Mouse (Mus musculus): Measurements from ENCODE around the gene Slc35e1. TPM values are rescaled to one million over a fixed set of nuclear protein-coding genes. Genes with fewer than 3 reads are reported as not detected.

Gene Slc35e1
- polyA plus RNA-seq, 1 experiment from 2014 or later, result 17.8 TPM

DNA sequence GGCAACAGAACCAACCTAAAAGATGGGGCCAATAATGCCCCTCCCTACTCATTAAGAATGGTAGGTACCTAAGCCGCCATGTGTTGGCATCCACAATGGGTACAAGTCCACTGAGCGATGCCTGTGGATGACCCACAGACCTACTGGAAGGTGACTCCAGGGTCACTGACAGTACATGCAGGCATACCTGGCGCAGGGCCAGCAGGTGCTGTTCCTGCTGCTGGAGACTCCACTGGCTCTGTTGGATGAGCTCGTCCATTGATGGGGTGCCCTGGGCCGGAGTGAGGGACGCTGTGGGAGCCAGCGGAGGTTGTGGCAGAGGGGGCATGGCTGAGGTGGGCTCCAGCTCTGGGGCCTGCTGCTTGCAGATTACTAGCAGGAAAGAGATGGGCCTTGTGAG lies 21.7 kb downstream of the Slc35e1 start:
- H3K4me1 ChIP-seq (replicated peaks), result peaks cover 15% of the 10 kb centered on the region
- H3K36me3 ChIP-seq, result peaks cover 57% of the 10 kb centered on the region
- no peak overlapping the region for H3K4me2 ChIP-seq
- ATAC-seq (ENCODE audit: low FRiP score, low read depth), result no peak
- WGBS, result 96% methylated on average over 7 of the region's 7 CpGs
- H3K4me3 ChIP-seq, result no peak overlapping the region
- no peak overlapping the region for H3K9ac ChIP-seq
- no peaks in the 10 kb centered on the region for H3K27me3 ChIP-seq
- H3K27ac ChIP-seq (replicated peaks), result no peak overlapping the region
- no peaks in the 10 kb centered on the region for H3K9me3 ChIP-seq

DNA sequence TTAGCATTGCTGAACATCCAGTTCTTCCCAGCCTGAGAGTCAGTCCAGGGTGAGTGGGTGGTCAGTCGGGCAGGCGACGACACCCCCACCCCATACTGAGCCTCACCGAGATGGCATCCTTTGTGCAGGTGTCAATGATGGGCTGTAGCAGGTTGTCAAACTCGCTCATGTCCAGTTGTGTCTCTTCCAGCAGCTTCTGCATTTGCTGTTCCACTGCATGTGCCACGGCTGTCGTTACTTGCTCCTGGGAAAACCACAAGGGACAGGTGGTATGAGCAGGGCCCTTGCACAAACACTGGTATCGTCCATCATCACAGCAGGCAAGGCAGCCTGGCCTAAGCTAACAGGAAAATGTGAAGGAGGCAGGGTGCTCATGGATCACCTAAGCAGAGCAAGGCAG lies 22.4 kb downstream of the Slc35e1 start:
- H3K9me3 ChIP-seq, result no peaks in the 10 kb centered on the region
- H3K27ac ChIP-seq (replicated peaks), result no peak overlapping the region
- H3K36me3 ChIP-seq, result peaks cover 64% of the 10 kb centered on the region
- no peaks in the 10 kb centered on the region for H3K27me3 ChIP-seq
- H3K4me1 ChIP-seq (replicated peaks), result peaks cover 14% of the 10 kb centered on the region
- no peak overlapping the region for H3K4me3 ChIP-seq
- no peak overlapping the region for H3K4me2 ChIP-seq
- no peak overlapping the region for H3K9ac ChIP-seq
- 98% methylated on average over 8 of the region's 8 CpGs for WGBS
- no peak for ATAC-seq (ENCODE audit: low FRiP score, low read depth)

DNA sequence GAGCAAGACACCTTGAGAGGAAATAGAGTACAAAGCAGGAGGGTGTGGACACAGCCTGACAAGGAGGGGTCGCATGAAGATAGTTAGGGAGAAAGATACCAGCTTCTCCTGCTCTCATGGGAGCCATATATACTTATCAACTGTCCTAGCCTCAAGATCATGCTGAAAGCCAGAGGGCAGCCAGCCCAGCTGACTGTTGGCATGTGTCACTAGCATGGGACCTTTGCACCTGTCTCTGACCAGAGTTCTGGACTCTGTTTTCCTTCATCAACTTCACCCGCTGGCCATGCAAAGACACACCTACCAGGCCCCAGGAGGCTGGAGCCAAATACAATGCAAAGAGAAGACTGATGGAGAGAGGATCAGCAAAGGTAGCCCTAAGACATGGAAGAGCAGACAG lies 23.2 kb downstream of the Slc35e1 start:
- no peak overlapping the region for H3K4me2 ChIP-seq
- WGBS, result 93% methylated on average over 2 of the region's 2 CpGs
- H3K36me3 ChIP-seq, result peaks cover 71% of the 10 kb centered on the region
- H3K9ac ChIP-seq, result no peak overlapping the region
- no peak overlapping the region for H3K4me3 ChIP-seq
- no peaks in the 10 kb centered on the region for H3K9me3 ChIP-seq
- ATAC-seq (ENCODE audit: low FRiP score, low read depth), result no peak
- peaks cover 12% of the 10 kb centered on the region for H3K4me1 ChIP-seq (replicated peaks)
- H3K27me3 ChIP-seq, result no peaks in the 10 kb centered on the region
- no peak overlapping the region for H3K27ac ChIP-seq (replicated peaks)

DNA sequence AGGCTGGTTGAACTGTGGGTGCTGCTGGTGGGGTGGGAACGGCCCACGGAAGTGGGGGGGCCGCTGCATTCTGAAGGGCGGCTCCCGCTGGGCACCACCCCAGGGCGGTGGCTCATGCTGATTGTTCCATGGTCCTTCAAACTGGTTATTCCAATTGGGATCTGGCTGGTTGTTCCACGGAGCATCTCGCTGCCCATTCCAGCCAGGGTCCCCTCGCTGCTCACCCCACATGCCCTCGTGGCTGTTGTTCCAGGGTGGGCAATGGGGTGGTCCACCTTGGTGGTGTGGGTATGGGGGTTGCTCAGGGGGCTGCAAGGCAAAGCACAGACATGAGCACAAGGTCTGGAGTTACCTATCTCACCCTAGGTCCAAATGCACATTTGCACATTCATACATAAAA lies 28.2 kb downstream of the Slc35e1 start:
- no peaks in the 10 kb centered on the region for H3K9me3 ChIP-seq
- 95% methylated on average over 10 of the region's 10 CpGs for WGBS
- no peaks in the 10 kb centered on the region for H3K4me1 ChIP-seq (replicated peaks)
- ATAC-seq (ENCODE audit: low FRiP score, low read depth), result no peak
- no peaks in the 10 kb centered on the region for H3K27me3 ChIP-seq
- no peak overlapping the region for H3K4me3 ChIP-seq
- H3K27ac ChIP-seq (replicated peaks), result no peak overlapping the region
- H3K4me2 ChIP-seq, result no peak overlapping the region
- H3K9ac ChIP-seq, result no peak overlapping the region
- peaks cover 97% of the 10 kb centered on the region for H3K36me3 ChIP-seq

- Histone ChIP-seq H3K9ac (no peak overlapping the region), H3K4me3 (no peak overlapping the region), H3K4me2 (no peak overlapping the region), H3K27me3 (no peaks in the 10 kb centered on the region), H3K36me3 (peaks cover 75% of the 10 kb centered on the region), H3K4me1 (replicated peaks) (no peaks in the 10 kb centered on the region), H3K27ac (replicated peaks) (no peak overlapping the region), H3K9me3 (no peaks in the 10 kb centered on the region)
- 94% methylated on average over 4 of the region's 4 CpGs for WGBS
- no peak; the same call in 1 of the 2 replicates for ATAC-seq (ENCODE audit: low FRiP score, low read depth)
Measured at GRCm38 (mm10) chr8:72459881-72460533, 32.4 kb downstream of the Slc35e1 start.

DNA sequence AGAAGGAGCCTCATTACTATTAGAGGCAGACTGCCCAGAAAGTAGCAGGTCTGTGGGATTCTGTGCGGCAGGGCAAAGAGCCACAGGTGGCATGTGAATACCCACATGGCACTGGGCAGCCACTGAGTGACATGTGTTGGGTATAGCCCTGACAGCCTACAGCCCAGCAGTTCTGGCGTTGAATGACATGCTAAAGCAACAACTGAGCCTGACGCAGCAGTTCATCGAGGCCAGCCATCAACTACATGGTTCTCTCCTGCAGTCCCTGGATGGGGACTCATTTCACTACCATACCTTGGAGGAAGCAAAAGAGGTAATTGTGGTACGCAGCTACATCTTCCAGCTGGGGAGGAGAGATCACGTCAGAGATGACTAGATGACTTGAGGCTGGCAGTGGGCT lies 34.0 kb downstream of the Slc35e1 start:
- no peaks in the 10 kb centered on the region for H3K4me1 ChIP-seq (replicated peaks)
- H3K27ac ChIP-seq (replicated peaks), result no peak overlapping the region
- no peak overlapping the region for H3K4me2 ChIP-seq
- no peaks in the 10 kb centered on the region for H3K27me3 ChIP-seq
- WGBS, result 89% methylated on average over 6 of the region's 6 CpGs
- H3K4me3 ChIP-seq, result no peak overlapping the region
- ATAC-seq (ENCODE audit: low FRiP score, low read depth), result no peak
- H3K9me3 ChIP-seq, result no peaks in the 10 kb centered on the region
- H3K9ac ChIP-seq, result no peak overlapping the region
- H3K36me3 ChIP-seq, result peaks cover 73% of the 10 kb centered on the region

DNA sequence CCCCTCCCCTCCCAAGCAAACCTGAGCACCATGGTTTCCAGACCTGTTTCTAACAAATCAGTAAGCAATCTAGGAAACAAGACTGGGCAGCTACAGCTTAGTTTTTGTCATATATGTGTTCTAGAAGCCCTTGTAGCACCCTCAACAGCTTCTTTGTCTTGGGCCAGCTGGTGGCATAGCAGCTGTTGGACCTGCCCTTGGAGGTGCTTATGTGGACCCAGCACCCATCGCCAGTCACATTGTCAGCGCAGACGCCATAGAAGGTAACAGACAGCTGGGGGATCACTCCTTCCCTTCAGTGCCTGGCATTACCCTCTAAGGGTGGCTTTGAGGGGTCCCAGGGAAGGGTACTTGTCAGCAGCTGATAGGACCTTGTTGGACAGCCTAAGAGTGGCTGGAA lies 34.6 kb downstream of the Slc35e1 start:
- ATAC-seq (ENCODE audit: low FRiP score, low read depth), result no peak
- 88% methylated on average over 3 of the region's 3 CpGs for WGBS
- Histone ChIP-seq H3K36me3 (peaks cover 73% of the 10 kb centered on the region), H3K27ac (replicated peaks) (no peak overlapping the region), H3K27me3 (no peaks in the 10 kb centered on the region), H3K4me3 (no peak overlapping the region), H3K9me3 (no peaks in the 10 kb centered on the region), H3K4me2 (no peak overlapping the region), H3K9ac (no peak overlapping the region), H3K4me1 (replicated peaks) (no peaks in the 10 kb centered on the region)

DNA sequence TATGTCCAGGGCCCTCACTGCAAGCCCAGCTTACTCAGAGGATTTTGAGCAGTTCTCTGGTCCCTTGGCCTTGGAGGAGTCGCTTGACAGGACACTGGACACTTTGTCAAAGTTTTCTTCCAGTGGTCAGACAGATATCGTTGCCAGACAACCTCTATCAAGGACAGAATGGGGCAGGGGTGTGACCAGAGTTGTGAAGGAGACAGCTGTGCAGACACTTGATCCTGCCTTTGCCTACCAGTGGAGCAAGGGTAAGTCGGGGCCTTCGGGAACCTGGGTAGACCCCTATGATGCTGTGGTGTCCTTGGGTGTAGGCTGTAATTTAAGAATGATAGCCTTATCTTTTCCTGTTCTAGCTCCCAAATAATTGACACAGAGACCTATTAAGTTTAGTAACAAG lies 37.1 kb downstream of the Slc35e1 start:
- H3K4me1 ChIP-seq (replicated peaks), result no peaks in the 10 kb centered on the region
- H3K9ac ChIP-seq, result no peak overlapping the region
- peaks cover 72% of the 10 kb centered on the region for H3K36me3 ChIP-seq
- H3K27ac ChIP-seq (replicated peaks), result no peak overlapping the region
- no peaks in the 10 kb centered on the region for H3K9me3 ChIP-seq
- H3K4me3 ChIP-seq, result no peak overlapping the region
- no peak overlapping the region for H3K4me2 ChIP-seq
- no peak for ATAC-seq (ENCODE audit: low FRiP score, low read depth)
- no peaks in the 10 kb centered on the region for H3K27me3 ChIP-seq
- WGBS, result 97% methylated on average over 4 of the region's 4 CpGs

DNA sequence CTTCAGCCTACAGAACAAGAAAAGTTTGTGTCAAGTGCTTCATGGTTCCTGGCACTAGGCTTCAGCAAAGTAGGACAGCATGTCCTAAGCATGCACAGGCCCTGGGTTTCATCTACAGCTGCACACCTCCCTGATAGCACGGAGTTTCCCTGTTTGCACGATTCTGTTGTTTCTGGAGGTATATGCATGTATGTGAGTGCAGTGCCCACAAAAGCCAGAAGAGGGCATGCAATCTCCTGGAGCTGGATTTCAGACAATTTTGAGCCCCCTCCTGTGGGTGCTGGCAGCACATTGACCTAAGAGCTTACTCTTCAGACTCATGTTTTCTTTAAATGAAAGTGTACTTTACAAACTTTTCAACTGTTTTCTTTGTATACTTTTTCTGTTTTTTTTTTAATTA lies 38.5 kb downstream of the Slc35e1 start:
- no peaks in the 10 kb centered on the region for H3K27me3 ChIP-seq
- no peak overlapping the region for H3K4me2 ChIP-seq
- no peak overlapping the region for H3K9ac ChIP-seq
- 98% methylated on average over 2 of the region's 2 CpGs for WGBS
- peaks cover 72% of the 10 kb centered on the region for H3K36me3 ChIP-seq
- no peaks in the 10 kb centered on the region for H3K4me1 ChIP-seq (replicated peaks)
- no peak for ATAC-seq (ENCODE audit: low FRiP score, low read depth)
- no peak overlapping the region for H3K4me3 ChIP-seq
- no peaks in the 10 kb centered on the region for H3K9me3 ChIP-seq
- no peak overlapping the region for H3K27ac ChIP-seq (replicated peaks)

- Histone ChIP-seq H3K4me3 (no peak overlapping the region), H3K9ac (no peak overlapping the region), H3K27ac (replicated peaks) (no peak overlapping the region), H3K4me2 (no peak overlapping the region), H3K4me1 (replicated peaks) (peaks cover 11% of the 10 kb centered on the region; the same call in 1 of the 2 replicates), H3K9me3 (no peaks in the 10 kb centered on the region), H3K36me3 (peaks cover 62% of the 10 kb centered on the region), H3K27me3 (no peaks in the 10 kb centered on the region)
- 89% methylated on average over 8 of the region's 8 CpGs for WGBS
- no peak for ATAC-seq (ENCODE audit: low FRiP score, low read depth)
Measured at GRCm38 (mm10) chr8:72451516-72451915, 40.9 kb downstream of the Slc35e1 start.

- no peak for ATAC-seq (ENCODE audit: low FRiP score, low read depth)
- H3K27me3 ChIP-seq, result no peaks in the 10 kb centered on the region
- H3K27ac ChIP-seq (replicated peaks), result no peak overlapping the region
- H3K9me3 ChIP-seq, result no peaks in the 10 kb centered on the region
- H3K36me3 ChIP-seq, result peaks cover 11% of the 10 kb centered on the region
- no peak overlapping the region for H3K4me2 ChIP-seq
- no peak overlapping the region for H3K9ac ChIP-seq
- 94% methylated on average over 6 of the region's 6 CpGs for WGBS
- H3K4me3 ChIP-seq, result no peak overlapping the region
- peaks cover 37% of the 10 kb centered on the region for H3K4me1 ChIP-seq (replicated peaks)
Measured at GRCm38 (mm10) chr8:72445071-72445470, 47.3 kb downstream of the Slc35e1 start.

DNA sequence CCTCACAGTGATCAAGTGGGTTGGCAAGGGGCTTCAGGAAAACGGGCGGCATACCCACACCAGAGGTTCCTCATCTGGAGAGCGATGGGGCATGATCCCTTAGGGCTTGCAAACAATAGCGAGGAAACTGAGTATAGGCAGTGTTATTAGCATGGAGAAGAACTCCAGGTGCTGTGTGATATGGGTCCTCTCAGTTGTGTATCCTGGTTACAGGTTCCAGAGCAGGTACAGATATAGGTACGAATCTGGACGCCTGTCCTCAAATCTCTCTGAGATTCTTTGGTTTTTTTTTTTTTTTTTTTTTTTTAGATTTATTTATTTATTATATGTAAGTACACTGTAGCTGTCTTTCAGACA lies 48.4 kb downstream of the Slc35e1 start:
- ATAC-seq (ENCODE audit: low FRiP score, low read depth), result peak; percentile 79

More for the DNA sequence above, 48.4 kb downstream of the Slc35e1 start:
- Histone ChIP-seq H3K27ac (replicated peaks) (peak overlapping the region; percentile 70), H3K4me1 (replicated peaks) (peaks cover 37% of the 10 kb centered on the region), H3K4me2 (peak overlapping the region; percentile 74), H3K27me3 (no peaks in the 10 kb centered on the region), H3K9ac (peak overlapping the region; percentile 54), H3K9me3 (no peaks in the 10 kb centered on the region), H3K4me3 (peak overlapping the region; percentile 43), H3K36me3 (0 out of 2 replicates have a peak, but pooled peaks cover 1% of the 10 kb centered on the region)
- WGBS, result 39% methylated on average over 6 of the region's 6 CpGs

Measured in hindbrain, embryonic 15.5 days (tissue).